Comparison of ENCODE assay signal across 18 mouse cellular contexts in the genomic region with DNA sequence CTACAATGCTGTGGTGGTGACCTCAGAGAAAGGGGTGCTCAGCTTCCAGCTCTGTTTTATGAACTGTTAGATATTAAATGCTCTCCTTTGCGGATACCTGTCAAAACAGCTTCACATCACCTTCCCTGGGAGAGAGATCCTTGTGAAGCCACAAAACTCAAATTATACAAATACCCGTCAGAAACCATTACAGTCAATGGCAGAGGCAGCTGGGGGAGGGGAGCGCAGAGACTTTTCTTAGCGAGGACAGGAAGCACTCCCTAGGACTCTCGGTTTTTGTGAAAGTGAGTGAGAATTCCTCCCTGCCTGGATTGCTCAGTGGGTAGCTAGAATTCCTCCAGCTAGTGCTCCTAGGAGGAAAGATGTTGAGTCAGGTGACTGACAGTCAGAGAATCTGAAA.
"Had no signal": no experiment of that assay in that cellular context is flagged by ENCODE, and none has a peak within 500 bp of the region (broad histone marks: within the 10 kb centered on the region; RNA-seq: fewer than 3 reads in every experiment).

No protein-coding gene starts in this region.

- H3K9me3 ChIP-seq: liver, embryonic 15.5 days; neural tube, embryonic 15.5 days had no signal

- H3K27ac ChIP-seq: kidney, embryonic 15.5 days; left cerebral cortex, adult 2 months; liver, embryonic 15.5 days; macrophage; midbrain, embryonic 13.5 days; neural tube, embryonic 15.5 days; stomach, embryonic 15.5 days had no signal

- H3K9ac ChIP-seq: kidney, embryonic 15.5 days; liver, embryonic 15.5 days; midbrain, embryonic 13.5 days; neural tube, embryonic 15.5 days; stomach, embryonic 15.5 days had no signal

- H3K36me3 ChIP-seq: kidney, embryonic 15.5 days; limb, embryonic 10.5 days; liver, embryonic 15.5 days; midbrain, embryonic 13.5 days; neural tube, embryonic 15.5 days; stomach, embryonic 15.5 days had no signal

- DNase-seq: kidney, adult 2 months; kidney, postnatal 14 days; lung, adult 2 months; lung, postnatal 10 days; right cerebral cortex, postnatal 4 days; thymus, adult 2 months; thymus, postnatal 36 days had no signal

- ATAC-seq: intestine, embryonic 16.5 days; midbrain, embryonic 13.5 days had no signal

- H3K4me2 ChIP-seq: kidney, embryonic 15.5 days; liver, embryonic 11.5 days; liver, embryonic 15.5 days; midbrain, embryonic 13.5 days; neural tube, embryonic 15.5 days; stomach, embryonic 15.5 days had no signal

- H3K27me3 ChIP-seq: liver, embryonic 15.5 days; stomach, embryonic 15.5 days had no signal

- H3K4me1 ChIP-seq: liver, embryonic 15.5 days; megakaryocyte, embryonic 14.5 days; neural tube, embryonic 15.5 days; stomach, embryonic 15.5 days had no signal

- H3K4me3 ChIP-seq: kidney, embryonic 15.5 days; left cerebral cortex, adult 2 months; limb, embryonic 10.5 days; liver, embryonic 15.5 days; megakaryocyte, embryonic 14.5 days; midbrain, embryonic 13.5 days; neural tube, embryonic 15.5 days; stomach, embryonic 15.5 days had no signal
